Mouse (Mus musculus) liver, postnatal 0 days (tissue): ENCODE results near the gene Cdcp2.

ENCODE experiments used
- CTCF ChIP-seq: sonication (generic); IDR thresholded peaks from 2 replicates; pipeline ENCODE4 v1.5.1; 2016; ENCODE audit warnings: antibody characterized with exemption, low read depth
- EP300 ChIP-seq: IDR thresholded peaks from 2 replicates; pipeline ENCODE4 v1.6.1; 2016; ENCODE audit warnings: antibody characterized with exemption, low read depth, mild to moderate bottlenecking

- no peak for TF ChIP-seq CTCF
- no peak for TF ChIP-seq EP300
Observed at GRCm38 (mm10) chr4:107136531-107136930, 39.8 kb downstream of the Cdcp2 start.
